ENCODE assay signal across 10 mouse cellular contexts in genomic region chr14:122472161-122472560, GRCm38 (mm10). TPM values are rescaled to one million over a fixed set of nuclear protein-coding genes. Genes with fewer than 3 reads are reported as not detected.
DNase-seq lines count a peak whose midpoint lies in the region; ATAC-seq and TF ChIP-seq lines count a peak whose summit lies in the region.
"Had no signal": no experiment of that assay in that cellular context is flagged by ENCODE, and none has a peak within 500 bp of the region (broad histone marks: within the 10 kb centered on the region; RNA-seq: fewer than 3 reads in every experiment).

No protein-coding gene starts in this region.

- H3K4me2 ChIP-seq in embryonic facial prominence, embryonic 14.5 days (ENCODE audit: low read depth, low read length) = peak overlapping the region; percentile 27; the same call in 1 of the 2 replicates
- H3K4me2 ChIP-seq in hindbrain, postnatal 0 days (ENCODE audit: low read depth, low read length) = peak overlapping the region; percentile 68
- H3K4me2 ChIP-seq in neural tube, embryonic 11.5 days (ENCODE audit: low read depth) = peak overlapping the region; percentile 72
- H3K4me2 ChIP-seq: liver, embryonic 15.5 days had no signal

- peaks cover 12% of the 10 kb centered on the region for H3K4me1 ChIP-seq in embryonic facial prominence, embryonic 14.5 days (ENCODE audit: control insufficient read depth, insufficient read depth, low read length)
- no peaks in the 10 kb centered on the region for H3K4me1 ChIP-seq in hindbrain, postnatal 0 days (ENCODE audit: insufficient read depth, low read length)
- peaks cover 16% of the 10 kb centered on the region; the same call in 1 of the 2 replicates for H3K4me1 ChIP-seq in neural tube, embryonic 11.5 days (ENCODE audit: control insufficient read depth, insufficient read depth, low read length)

- no peak for ATAC-seq in embryonic facial prominence, embryonic 14.5 days (ENCODE audit: low read depth)
- no peak for ATAC-seq in hindbrain, postnatal 0 days
- ATAC-seq in neural tube, embryonic 11.5 days (ENCODE audit: insufficient read depth, low FRiP score, low TSS enrichment) = no peak

- H3K9me3 ChIP-seq in embryonic facial prominence, embryonic 14.5 days (ENCODE audit: control insufficient read depth, low read length) = no peaks in the 10 kb centered on the region
- H3K9me3 ChIP-seq in hindbrain, postnatal 0 days (ENCODE audit: low read length) = no peaks in the 10 kb centered on the region
- H3K9me3 ChIP-seq in neural tube, embryonic 11.5 days (ENCODE audit: control insufficient read depth, low read length) = no peaks in the 10 kb centered on the region
- H3K9me3 ChIP-seq: liver, embryonic 15.5 days had no signal

- 2% methylated on average over 13 of the region's 13 CpGs for WGBS in embryonic facial prominence, embryonic 14.5 days
- WGBS in hindbrain, postnatal 0 days = 6% methylated on average over 13 of the region's 13 CpGs
- under 1% methylated on average over 13 of the region's 13 CpGs for WGBS in neural tube, embryonic 11.5 days

- no peak overlapping the region for H3K4me3 ChIP-seq in embryonic facial prominence, embryonic 14.5 days (ENCODE audit: low read depth, low read length)
- H3K4me3 ChIP-seq in hindbrain, postnatal 0 days (ENCODE audit: low read length) = peak overlapping the region; percentile 60
- peak overlapping the region; percentile 75 for H3K4me3 ChIP-seq in neural tube, embryonic 11.5 days (ENCODE audit: low read depth, low read length)
- H3K4me3 ChIP-seq: liver, embryonic 15.5 days had no signal

- peak; percentile 54 for DNase-seq in cerebellum, adult 11-12 months
- DNase-seq in cerebellum, adult 11 months = no peak
- DNase-seq in embryonic facial prominence, embryonic 14.5 days (ENCODE audit: low spot score) = no peak
- peak; percentile 40 for DNase-seq in hindbrain, postnatal 0 days (ENCODE audit: low spot score)
- peak; percentile 72 for DNase-seq in neural tube, embryonic 11.5 days (ENCODE audit: low spot score)
- no peak for DNase-seq in gastrocnemius, postnatal 14 days
- DNase-seq in left cerebral cortex, postnatal 10 days (ENCODE audit: extremely low spot score in 1 of 2, low spot score in 2 of 2) = no peak
- no peak for DNase-seq in adrenal gland, adult 18-20 months (ENCODE audit: low spot score in 2 of 2)

- H3K36me3 ChIP-seq in embryonic facial prominence, embryonic 14.5 days (ENCODE audit: control insufficient read depth, insufficient read depth, low read length) = no peaks in the 10 kb centered on the region
- no peaks in the 10 kb centered on the region; the same call in 1 of the 2 replicates for H3K36me3 ChIP-seq in hindbrain, postnatal 0 days (ENCODE audit: insufficient read depth, low read length)
- no peaks in the 10 kb centered on the region for H3K36me3 ChIP-seq in neural tube, embryonic 11.5 days (ENCODE audit: control insufficient read depth, insufficient read depth, low read length)
- H3K36me3 ChIP-seq: liver, embryonic 15.5 days had no signal

- peaks cover 99% of the 10 kb centered on the region for H3K27me3 ChIP-seq in embryonic facial prominence, embryonic 14.5 days (replicated peaks; ENCODE audit: control insufficient read depth, insufficient read depth, low read length)
- peaks cover 28% of the 10 kb centered on the region; the same call in 1 of the 2 replicates for H3K27me3 ChIP-seq in hindbrain, postnatal 0 days (ENCODE audit: insufficient read depth, low read length)
- H3K27me3 ChIP-seq in neural tube, embryonic 11.5 days (ENCODE audit: control insufficient read depth, insufficient read depth, low read length) = peaks cover 59% of the 10 kb centered on the region

- no peak overlapping the region for H3K9ac ChIP-seq in embryonic facial prominence, embryonic 14.5 days (ENCODE audit: low read depth, low read length)
- peak overlapping the region; percentile 56 for H3K9ac ChIP-seq in hindbrain, postnatal 0 days (replicated peaks; ENCODE audit: low read length)
- H3K9ac ChIP-seq in neural tube, embryonic 11.5 days (ENCODE audit: low read length) = 0 out of 2 replicates have a peak overlapping the region, but pooled peaks have one; percentile 19
- H3K9ac ChIP-seq: liver, embryonic 15.5 days had no signal

- intact Hi-C loops in gastrocnemius, postnatal 14 days (cut with DNase I; ENCODE audit: low total_unique reads) = no loop called here
- intact Hi-C loops in left cerebral cortex, postnatal 10 days (cut with DNase I) = no loop called here

- no peak for TF ChIP-seq CTCF in hindbrain, postnatal 0 days (IDR thresholded peaks at IDR 0.05; ENCODE audit: low read depth)

- no peak overlapping the region for H3K27ac ChIP-seq in embryonic facial prominence, embryonic 14.5 days (replicated peaks; ENCODE audit: low read depth, low read length)
- peak overlapping the region; percentile 89 for H3K27ac ChIP-seq in hindbrain, postnatal 0 days
- no peak overlapping the region for H3K27ac ChIP-seq in neural tube, embryonic 11.5 days (ENCODE audit: low read depth, low read length)
- H3K27ac ChIP-seq: liver, embryonic 15.5 days had no signal

RNA-seq across cellular contexts. Expression of gene Zic2, which starts 3.1 kb away (rescaled TPM):
- 1.6 TPM in 2 replicates for polyA plus RNA-seq in embryonic facial prominence, embryonic 14.5 days (2014; fragmentation: Nextera tagmentation; extraction: Ambion mirVana)
- total RNA-seq in hindbrain, postnatal 0 days (2014; rRNA removed) = 234 TPM in 2 replicates
- polyA plus RNA-seq in hindbrain, postnatal 0 days (2015; fragmentation: Nextera tagmentation; extraction: Ambion mirVana) = 35.9 and 40.2 TPM in 2 replicates
- 6.3 and 7.6 TPM in 2 replicates for polyA plus RNA-seq in neural tube, embryonic 11.5 days (2014; fragmentation: Nextera tagmentation; extraction: Ambion mirVana)
- not detected for total RNA-seq in gastrocnemius, postnatal 14 days (2021)
- total RNA-seq in left cerebral cortex, postnatal 10 days (2021) = 10 to 100 TPM; 16.4 to 19.0 TPM
- not detected for total RNA-seq in adrenal gland, adult 18-20 months (2021)
- polyA plus RNA-seq: heart, embryonic 14.5 days; liver, embryonic 15.5 days had no signal

RNA-seq across cellular contexts. Expression of gene Zic5, which starts 6.7 kb away (rescaled TPM):
- polyA plus RNA-seq in embryonic facial prominence, embryonic 14.5 days (2014; fragmentation: Nextera tagmentation; extraction: Ambion mirVana) = 1.9 and 2.1 TPM in 2 replicates
- 46.2 and 51.3 TPM in 2 replicates for total RNA-seq in hindbrain, postnatal 0 days (2014; rRNA removed)
- polyA plus RNA-seq in hindbrain, postnatal 0 days (2015; fragmentation: Nextera tagmentation; extraction: Ambion mirVana) = 31.0 and 31.1 TPM in 2 replicates
- polyA plus RNA-seq in neural tube, embryonic 11.5 days (2014; fragmentation: Nextera tagmentation; extraction: Ambion mirVana) = 10.3 and 10.8 TPM in 2 replicates
- total RNA-seq in gastrocnemius, postnatal 14 days (2021) = not detected
- total RNA-seq in left cerebral cortex, postnatal 10 days (2021) = 1 to 10 TPM; 3.0 to 3.9 TPM
- total RNA-seq in adrenal gland, adult 18-20 months (2021) = not detected
- polyA plus RNA-seq: liver, embryonic 15.5 days had no signal

RNA-seq across cellular contexts. Expression of gene Gm10837, which starts 18.2 kb away (rescaled TPM):
- 0.14 TPM in 1 of 2 replicates, not detected in the other for polyA plus RNA-seq in embryonic facial prominence, embryonic 14.5 days (2014; fragmentation: Nextera tagmentation; extraction: Ambion mirVana)
- total RNA-seq in hindbrain, postnatal 0 days (2014; rRNA removed) = 0.93 and 4.7 TPM in 2 replicates
- polyA plus RNA-seq in hindbrain, postnatal 0 days (2015; fragmentation: Nextera tagmentation; extraction: Ambion mirVana) = 1.2 and 1.4 TPM in 2 replicates
- polyA plus RNA-seq in neural tube, embryonic 11.5 days (2014; fragmentation: Nextera tagmentation; extraction: Ambion mirVana) = 0.51 and 0.54 TPM in 2 replicates
- total RNA-seq in gastrocnemius, postnatal 14 days (2021) = not detected
- not detected for total RNA-seq in left cerebral cortex, postnatal 10 days (2021)
- total RNA-seq in adrenal gland, adult 18-20 months (2021) = not detected
- polyA plus RNA-seq: heart, embryonic 14.5 days; liver, embryonic 15.5 days had no signal

RNA-seq across cellular contexts. Expression of gene Gm5089, which starts 21.2 kb away (rescaled TPM):
- polyA plus RNA-seq in embryonic facial prominence, embryonic 14.5 days (2014; fragmentation: Nextera tagmentation; extraction: Ambion mirVana) = not detected in 2 replicates
- 1.2 and 3.0 TPM in 2 replicates for total RNA-seq in hindbrain, postnatal 0 days (2014; rRNA removed)
- 0.56 and 0.82 TPM in 2 replicates for polyA plus RNA-seq in hindbrain, postnatal 0 days (2015; fragmentation: Nextera tagmentation; extraction: Ambion mirVana)
- 0.23 and 0.35 TPM in 2 replicates for polyA plus RNA-seq in neural tube, embryonic 11.5 days (2014; fragmentation: Nextera tagmentation; extraction: Ambion mirVana)
- not detected for total RNA-seq in gastrocnemius, postnatal 14 days (2021)
- under 1 TPM in 1 of 2 experiments, not detected in 1; 0.16 TPM for total RNA-seq in left cerebral cortex, postnatal 10 days (2021)
- not detected for total RNA-seq in adrenal gland, adult 18-20 months (2021)
- polyA plus RNA-seq: heart, embryonic 14.5 days; liver, embryonic 15.5 days had no signal

Comparison
In these comparisons a context has a peak if more than half of its experiments do, and no peak if none do; other contexts are left out.
1. DNase-seq: peak in cerebellum, adult 11-12 months (single experiment), hindbrain, postnatal 0 days (single experiment) and neural tube, embryonic 11.5 days (single experiment); none in cerebellum, adult 11 months (single experiment), embryonic facial prominence, embryonic 14.5 days (single experiment), gastrocnemius, postnatal 14 days (single experiment), left cerebral cortex, postnatal 10 days (0 of 2) and adrenal gland, adult 18-20 months (0 of 2).
2. RNA of gene Zic2, which starts 3.1 kb away (total RNA-seq): 234 TPM in hindbrain, postnatal 0 days and 16.4 to 19.0 TPM in left cerebral cortex, postnatal 10 days; not detected in gastrocnemius, postnatal 14 days and not detected in adrenal gland, adult 18-20 months; every median in the first group is over 10 times any median in the second.
3. Peak in every context shown above with its lines, with median percentiles within 50 percentile points of each other: H3K4me2 ChIP-seq.